Mouse (Mus musculus) cerebellum, adult 2 months (tissue): Measurements from ENCODE around the gene Cyfip1. TPM values are rescaled to one million over a fixed set of nuclear protein-coding genes. Genes with fewer than 3 reads are reported as not detected.

Experiments
- DNase-seq, 2 experiments: peaks; one replicate each; pipeline ENCODE4 v3.0.0; 2021
- H3K27ac ChIP-seq: fragments of 200-500 bp; 2 replicates; pipeline ENCODE4 v1.5.1; 2012; ENCODE audit warnings: low read length, control low read depth, inconsistent platforms; ENCODE audit not compliant: insufficient read depth
- H3K27me3 ChIP-seq: fragments of 200-500 bp; 2 replicates; pipeline ENCODE4 v1.6.1; 2012; ENCODE audit warnings: inconsistent platforms, mild to moderate bottlenecking, low read length, moderate library complexity; ENCODE audit not compliant: control insufficient read depth, insufficient read depth
- H3K4me1 ChIP-seq: fragments of 200-500 bp; 2 replicates; pipeline ENCODE4 v1.6.1; 2011; ENCODE audit warnings: low read length; ENCODE audit not compliant: control insufficient read depth, insufficient read depth
- H3K4me3 ChIP-seq: fragments of 200-500 bp; replicated peaks from 2 replicates; pipeline ENCODE3; 2011; ENCODE audit warnings: mild to moderate bottlenecking, low read depth, low read length, control low read depth; ENCODE audit not compliant: insufficient read depth
- CTCF ChIP-seq: fragments of 200-500 bp; IDR thresholded peaks from 2 replicates; pipeline ENCODE4 v1.5.1; 2011; ENCODE audit warnings: low read depth, mild to moderate bottlenecking, control low read depth, low read length, moderate library complexity, borderline replicate concordance; ENCODE audit not compliant: insufficient read depth
- POLR2A ChIP-seq: fragments of 200-500 bp; IDR thresholded peaks from 2 replicates; pipeline ENCODE4 v1.6.1; 2011; ENCODE audit warnings: low read length, control low read depth, borderline replicate concordance; ENCODE audit not compliant: insufficient read depth
- WGBS: fragments of 180-500 bp; shearing (Covaris S2); methylation state at CpG from one replicate; pipeline ENCODE4 v1.1.7; 2018; 5-methylcytosine and 5-hydroxymethylcytosine counted together
- polyA plus RNA-seq: library from polyadenylated mRNA; depleted of rRNA; stranded (reverse); fragments of >200 nt; gene quantifications from 2 replicates; pipeline ENCODE4 v1.2.3, GENCODE M21; 2012

Cyfip1 gene
- polyA plus RNA-seq, 1 experiment = 48.2 TPM

GRCm38 (mm10) chr7:55957916-55958315 is 116.4 kb downstream of the Cyfip1 start:
- H3K4me1 ChIP-seq = no peaks in the 10 kb centered on the region; the same call in 1 of the 2 replicates
- no peak for TF ChIP-seq CTCF
- TF ChIP-seq POLR2A = no peak
- no peak for DNase-seq
- no peak overlapping the region for H3K27ac ChIP-seq
- H3K27me3 ChIP-seq = no peaks in the 10 kb centered on the region
- H3K4me3 ChIP-seq = no peak overlapping the region
- 95% methylated on average over 4 of the region's 4 CpGs for WGBS

- H3K4me1 ChIP-seq = no peaks in the 10 kb centered on the region; the same call in 1 of the 2 replicates
- no peak overlapping the region for H3K4me3 ChIP-seq
- no peak for TF ChIP-seq CTCF
- WGBS = 96% methylated on average over 3 of the region's 3 CpGs
- no peak overlapping the region for H3K27ac ChIP-seq
- DNase-seq = no peak
- H3K27me3 ChIP-seq = no peaks in the 10 kb centered on the region
Measured at GRCm38 (mm10) chr7:55959801-55960200, 118.3 kb downstream of the Cyfip1 start.

DNA sequence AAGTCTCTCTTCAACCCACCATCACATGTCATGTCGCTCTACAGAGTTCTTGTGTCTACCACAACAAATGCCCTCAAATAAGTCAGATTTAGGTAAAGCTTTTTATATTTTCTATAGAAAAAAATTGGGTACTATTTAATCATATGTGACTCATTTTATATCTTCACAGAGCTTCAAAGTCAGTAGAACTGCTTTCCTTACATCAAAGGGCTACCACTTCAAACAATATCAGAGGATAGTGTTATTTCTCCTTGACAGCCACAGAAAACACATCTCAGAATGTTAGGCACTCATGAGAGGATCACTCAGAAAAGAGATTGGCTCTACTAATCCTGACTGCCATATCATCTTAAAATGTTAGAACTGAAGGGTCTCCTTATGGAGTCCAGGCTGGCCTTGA is 119.0 kb downstream of the Cyfip1 start:
- H3K4me3 ChIP-seq = no peak overlapping the region
- no peak for DNase-seq
- H3K27me3 ChIP-seq = no peaks in the 10 kb centered on the region
- H3K4me1 ChIP-seq = no peaks in the 10 kb centered on the region; the same call in 1 of the 2 replicates
- 95% methylated on average over 1 of the region's 1 CpGs for WGBS
- no peak overlapping the region for H3K27ac ChIP-seq
- TF ChIP-seq CTCF = no peak
- TF ChIP-seq POLR2A = no peak

GRCm38 (mm10) chr7:55962004-55962908 is 120.7 kb downstream of the Cyfip1 start, which contains the start of gene Nipa2:
Gene Nipa2 (minus strand): TSS chr7:55962476.
- DNase-seq = peak; percentile 93 to 95
- TF ChIP-seq CTCF = no peak
- TF ChIP-seq POLR2A = peak; percentile 92
- Histone ChIP-seq H3K27ac (peak within 1 kb of the TSS; percentile 44; the same call in 1 of the 2 replicates), H3K4me1 (no peaks in the 10 kb centered on the region; the same call in 1 of the 2 replicates), H3K27me3 (no peaks in the 10 kb centered on the region), H3K4me3 (peak within 1 kb of the TSS; percentile 77)
- under 1% methylated on average over 70 of the region's 70 CpGs for WGBS

GRCm38 (mm10) chr7:55966866-55967460 is 125.4 kb downstream of the Cyfip1 start:
- no peak for TF ChIP-seq CTCF
- TF ChIP-seq POLR2A = no peak
- no peak for DNase-seq
- 46% methylated on average over 3 of the region's 3 CpGs for WGBS
- Histone ChIP-seq H3K4me3 (no peak overlapping the region), H3K4me1 (no peaks in the 10 kb centered on the region), H3K27ac (no peak overlapping the region), H3K27me3 (no peaks in the 10 kb centered on the region)

GRCm38 (mm10) chr7:55968258-55968901 is 126.8 kb downstream of the Cyfip1 start:
- peak; percentile 9 to 19 for DNase-seq
- Histone ChIP-seq H3K27me3 (no peaks in the 10 kb centered on the region), H3K27ac (no peak overlapping the region), H3K4me3 (peak overlapping the region; percentile 44), H3K4me1 (no peaks in the 10 kb centered on the region)
- TF ChIP-seq CTCF = no peak
- TF ChIP-seq POLR2A = 0 out of 2 replicates have a peak, but pooled peaks have one; percentile 14
- WGBS = 27% methylated on average over 16 of the region's 16 CpGs

DNA sequence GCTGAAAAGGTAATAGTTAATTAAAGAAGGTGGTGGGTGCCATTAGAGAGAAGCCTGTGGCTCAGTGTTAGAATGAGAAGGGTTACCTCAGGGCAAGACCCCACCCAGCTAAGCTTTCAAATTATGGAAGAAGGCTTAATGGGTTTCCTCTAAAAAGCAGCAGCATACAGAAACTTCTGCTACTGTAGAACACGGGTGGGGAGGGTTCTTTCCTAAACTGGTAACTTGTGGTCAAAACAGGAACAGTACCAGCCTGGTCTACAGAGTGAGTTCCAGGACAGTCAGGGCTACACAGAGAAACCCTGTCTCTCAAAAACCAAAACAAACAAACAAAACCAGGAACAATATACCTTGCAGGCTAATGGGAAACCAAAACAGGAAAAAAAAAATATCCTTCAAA is 127.9 kb downstream of the Cyfip1 start:
- TF ChIP-seq CTCF (no peak), POLR2A (no peak)
- Histone ChIP-seq H3K27ac (no peak overlapping the region), H3K4me1 (no peaks in the 10 kb centered on the region), H3K27me3 (no peaks in the 10 kb centered on the region), H3K4me3 (no peak overlapping the region)
- WGBS = 86% methylated on average over 1 of the region's 1 CpGs
- no peak for DNase-seq
